ENCODE assay signal across 9 mouse cellular contexts in genomic region chr16:77594553-77594952, GRCm38 (mm10). TPM values are rescaled to one million over a fixed set of nuclear protein-coding genes. Genes with fewer than 3 reads are reported as not detected.
A peak's percentile ranks its signal among the peaks of the same experiment; 100 is the strongest.
DNase-seq lines count a peak whose midpoint lies in the region; ATAC-seq and TF ChIP-seq lines count a peak whose summit lies in the region.
"Had no signal": no experiment of that assay in that cellular context is flagged by ENCODE, and none has a peak within 500 bp of the region (broad histone marks: within the 10 kb centered on the region; RNA-seq: fewer than 3 reads in every experiment).

No protein-coding gene starts in this region.

- 75% methylated on average over 13 of the region's 13 CpGs for WGBS in heart, embryonic 10.5 days
- 65% methylated on average over 13 of the region's 13 CpGs for WGBS in embryonic facial prominence, embryonic 15.5 days
- WGBS in heart, embryonic 15.5 days, result 49% methylated on average over 13 of the region's 13 CpGs
- 41% methylated on average over 13 of the region's 13 CpGs for WGBS in stomach, postnatal 0 days

- no peak overlapping the region for H3K4me3 ChIP-seq in heart, embryonic 10.5 days
- no peak overlapping the region for H3K4me3 ChIP-seq in embryonic facial prominence, embryonic 15.5 days (replicated peaks)
- peak overlapping the region; percentile 32 for H3K4me3 ChIP-seq in heart, embryonic 15.5 days
- peak overlapping the region; percentile 18 for H3K4me3 ChIP-seq in stomach, postnatal 0 days (ENCODE audit: low read depth, low read length)

- DNase-seq in heart, adult 18-20 months, result peak; percentile 71 to 78
- no peak for DNase-seq in heart, embryonic 10.5 days (ENCODE audit: low spot score)
- peak; percentile 79 to 82 for DNase-seq in layer of hippocampus, adult 8-10 months (ENCODE audit: low spot score in 2 of 2)
- peak; percentile 48 to 68 for DNase-seq in lung, postnatal 4 days
- no peak for DNase-seq in stomach, postnatal 0 days (ENCODE audit: low spot score)
- DNase-seq in MN1 (ENCODE audit: low spot score), result no peak

- no peak for ATAC-seq in embryonic facial prominence, embryonic 15.5 days (ENCODE audit: insufficient number of reproducible peaks, low FRiP score, low TSS enrichment, low read depth)
- ATAC-seq in heart, embryonic 15.5 days (replicated peaks; ENCODE audit: insufficient number of reproducible peaks, insufficient read depth, low FRiP score, low read depth), result no peak
- ATAC-seq in stomach, postnatal 0 days (ENCODE audit: low FRiP score, low TSS enrichment), result peak; percentile 35; the same call in 1 of the 2 replicates

- TF ChIP-seq CTCF in stomach, postnatal 0 days (IDR thresholded peaks at IDR 0.05; ENCODE audit: low read depth), result no peak

- peaks cover 5% of the 10 kb centered on the region; the same call in 1 of the 2 replicates for H3K36me3 ChIP-seq in heart, embryonic 10.5 days
- peaks cover 6% of the 10 kb centered on the region; the same call in 1 of the 2 replicates for H3K36me3 ChIP-seq in embryonic facial prominence, embryonic 15.5 days
- H3K36me3 ChIP-seq in heart, embryonic 15.5 days, result 0 out of 2 replicates have a peak, but pooled peaks cover 6% of the 10 kb centered on the region
- H3K36me3 ChIP-seq in stomach, postnatal 0 days (ENCODE audit: control insufficient read depth, insufficient read depth, low read length), result 0 out of 2 replicates have a peak, but pooled peaks cover 2% of the 10 kb centered on the region

- no peak for TF ChIP-seq EP300 in stomach, postnatal 0 days (optimal IDR thresholded peaks at IDR 0.05)

- no peak overlapping the region for H3K9ac ChIP-seq in embryonic facial prominence, embryonic 15.5 days
- no peak overlapping the region; the same call in 1 of the 2 replicates for H3K9ac ChIP-seq in heart, embryonic 15.5 days
- H3K9ac ChIP-seq in stomach, postnatal 0 days (ENCODE audit: low read length), result no peak overlapping the region

- no peaks in the 10 kb centered on the region for H3K9me3 ChIP-seq in heart, embryonic 10.5 days
- no peaks in the 10 kb centered on the region for H3K9me3 ChIP-seq in embryonic facial prominence, embryonic 15.5 days (replicated peaks)
- no peaks in the 10 kb centered on the region for H3K9me3 ChIP-seq in heart, embryonic 15.5 days (replicated peaks)
- no peaks in the 10 kb centered on the region for H3K9me3 ChIP-seq in stomach, postnatal 0 days (ENCODE audit: control insufficient read depth, low read length)

- H3K4me1 ChIP-seq in heart, embryonic 10.5 days, result peaks cover 5% of the 10 kb centered on the region; the same call in 1 of the 2 replicates
- peaks cover 13% of the 10 kb centered on the region for H3K4me1 ChIP-seq in embryonic facial prominence, embryonic 15.5 days
- H3K4me1 ChIP-seq in heart, embryonic 15.5 days (replicated peaks), result peaks cover 11% of the 10 kb centered on the region
- H3K4me1 ChIP-seq in stomach, postnatal 0 days (replicated peaks; ENCODE audit: control insufficient read depth, insufficient read depth), result no peaks in the 10 kb centered on the region

- no peaks in the 10 kb centered on the region for H3K27me3 ChIP-seq in heart, embryonic 10.5 days (ENCODE audit: insufficient read depth, poor library complexity, severe bottlenecking)
- H3K27me3 ChIP-seq in embryonic facial prominence, embryonic 15.5 days, result no peaks in the 10 kb centered on the region
- H3K27me3 ChIP-seq in heart, embryonic 15.5 days, result no peaks in the 10 kb centered on the region
- no peaks in the 10 kb centered on the region for H3K27me3 ChIP-seq in stomach, postnatal 0 days (ENCODE audit: control insufficient read depth, insufficient read depth, low read length)

- H3K4me2 ChIP-seq in embryonic facial prominence, embryonic 15.5 days (replicated peaks), result peak overlapping the region; percentile 27; the same call in 1 of the 2 replicates
- peak overlapping the region; percentile 56 for H3K4me2 ChIP-seq in heart, embryonic 15.5 days
- peak overlapping the region; percentile 42 for H3K4me2 ChIP-seq in stomach, postnatal 0 days (replicated peaks; ENCODE audit: low read depth)

- H3K27ac ChIP-seq in heart, embryonic 10.5 days, result no peak overlapping the region
- peak overlapping the region; percentile 51; the same call in 1 of the 2 replicates for H3K27ac ChIP-seq in embryonic facial prominence, embryonic 15.5 days (replicated peaks)
- peak overlapping the region; percentile 54 for H3K27ac ChIP-seq in heart, embryonic 15.5 days
- peak overlapping the region; percentile 78 for H3K27ac ChIP-seq in stomach, postnatal 0 days (replicated peaks)

RNA-seq across cellular contexts. Expression of gene Gm11146, which starts 7.3 kb away (rescaled TPM):
- not detected for total RNA-seq in heart, adult 18-20 months (2021)
- not detected in 2 replicates for polyA plus RNA-seq in heart, embryonic 10.5 days (2016; fragmentation: Nextera tagmentation; extraction: Ambion mirVana)
- not detected in 2 replicates for polyA plus RNA-seq in embryonic facial prominence, embryonic 15.5 days (2015; fragmentation: Nextera tagmentation; extraction: Ambion mirVana)
- polyA plus RNA-seq in heart, embryonic 15.5 days (2015; fragmentation: Nextera tagmentation; extraction: Ambion mirVana), result not detected in 2 replicates
- not detected for total RNA-seq in layer of hippocampus, adult 8-10 months (2022)
- not detected in 2 replicates for polyA plus RNA-seq in stomach, postnatal 0 days (2015; fragmentation: Nextera tagmentation; extraction: Ambion mirVana)
- polyA plus RNA-seq: embryonic facial prominence, embryonic 11.5 days had no signal

Comparison
In these comparisons a context has a peak if more than half of its experiments do, and no peak if none do; other contexts are left out.
1. DNase-seq: peak in heart, adult 18-20 months (2 of 2), layer of hippocampus, adult 8-10 months (2 of 2) and lung, postnatal 4 days (2 of 2); none in heart, embryonic 10.5 days (single experiment), stomach, postnatal 0 days (single experiment) and MN1 (single experiment).
2. H3K4me3 ChIP-seq: peak in heart, embryonic 15.5 days (single experiment) and stomach, postnatal 0 days (single experiment); none in heart, embryonic 10.5 days (single experiment) and embryonic facial prominence, embryonic 15.5 days (single experiment).
3. Peak in every context shown above with its lines, with median percentiles within 50 percentile points of each other: H3K4me2 ChIP-seq.